Comparison of ENCODE assay signal across 22 mouse cellular contexts in genomic region chr8:82959980-82960610, GRCm38 (mm10).
DNase-seq lines count a peak whose midpoint lies in the region; ATAC-seq and TF ChIP-seq lines count a peak whose summit lies in the region.
"Had no signal": no experiment of that assay in that cellular context is flagged by ENCODE, and none has a peak within 500 bp of the region (broad histone marks: within the 10 kb centered on the region; RNA-seq: fewer than 3 reads in every experiment).

No protein-coding gene starts in this region.

- WGBS in heart, embryonic 10.5 days = 88% methylated on average over 2 of the region's 2 CpGs
- WGBS in intestine, embryonic 16.5 days = 72% methylated on average over 2 of the region's 2 CpGs
- 81% methylated on average over 2 of the region's 2 CpGs for WGBS in liver, embryonic 11.5 days
- WGBS in lung, postnatal 0 days = 82% methylated on average over 2 of the region's 2 CpGs

- no peaks in the 10 kb centered on the region for H3K36me3 ChIP-seq in heart, embryonic 10.5 days
- no peaks in the 10 kb centered on the region for H3K36me3 ChIP-seq in intestine, embryonic 16.5 days (ENCODE audit: control insufficient read depth, insufficient read depth, low read length)
- no peaks in the 10 kb centered on the region for H3K36me3 ChIP-seq in liver, embryonic 11.5 days (ENCODE audit: control insufficient read depth, insufficient read depth, low read length)
- H3K36me3 ChIP-seq in lung, postnatal 0 days (ENCODE audit: insufficient read depth, low read length) = no peaks in the 10 kb centered on the region
- H3K36me3 ChIP-seq: embryonic facial prominence, embryonic 15.5 days; forebrain, embryonic 10.5 days; G1E; heart, embryonic 13.5 days; hindbrain, embryonic 15.5 days had no signal

- no peaks in the 10 kb centered on the region for H3K27me3 ChIP-seq in heart, embryonic 10.5 days (ENCODE audit: insufficient read depth, poor library complexity, severe bottlenecking)
- H3K27me3 ChIP-seq in intestine, embryonic 16.5 days (replicated peaks; ENCODE audit: control insufficient read depth, insufficient read depth, low read length) = no peaks in the 10 kb centered on the region
- no peaks in the 10 kb centered on the region for H3K27me3 ChIP-seq in liver, embryonic 11.5 days (replicated peaks; ENCODE audit: control insufficient read depth, insufficient read depth, low read length)
- no peaks in the 10 kb centered on the region for H3K27me3 ChIP-seq in lung, postnatal 0 days (replicated peaks; ENCODE audit: insufficient read depth, low read length)
- H3K27me3 ChIP-seq: embryonic facial prominence, embryonic 15.5 days; heart, embryonic 13.5 days; hindbrain, embryonic 15.5 days had no signal

- H3K4me1 ChIP-seq in heart, embryonic 10.5 days = no peaks in the 10 kb centered on the region
- peaks cover 4% of the 10 kb centered on the region; the same call in 1 of the 2 replicates for H3K4me1 ChIP-seq in intestine, embryonic 16.5 days (ENCODE audit: control insufficient read depth, insufficient read depth, low read length)
- H3K4me1 ChIP-seq in liver, embryonic 11.5 days (replicated peaks; ENCODE audit: control insufficient read depth, insufficient read depth, low read length) = no peaks in the 10 kb centered on the region
- no peaks in the 10 kb centered on the region for H3K4me1 ChIP-seq in lung, postnatal 0 days (ENCODE audit: insufficient read depth, low read depth, low read length)
- H3K4me1 ChIP-seq: embryonic facial prominence, embryonic 15.5 days had no signal

- H3K4me2 ChIP-seq in intestine, embryonic 16.5 days (ENCODE audit: low read depth, low read length) = no peak overlapping the region
- no peak overlapping the region for H3K4me2 ChIP-seq in liver, embryonic 11.5 days
- no peak overlapping the region for H3K4me2 ChIP-seq in lung, postnatal 0 days (replicated peaks; ENCODE audit: low read depth, low read length)
- H3K4me2 ChIP-seq: embryonic facial prominence, embryonic 15.5 days; heart, embryonic 13.5 days; hindbrain, embryonic 15.5 days had no signal

- H3K9ac ChIP-seq in intestine, embryonic 16.5 days (ENCODE audit: low read depth, low read length) = no peak overlapping the region
- H3K9ac ChIP-seq in liver, embryonic 11.5 days (ENCODE audit: low read depth, low read length) = no peak overlapping the region
- H3K9ac ChIP-seq in lung, postnatal 0 days (replicated peaks; ENCODE audit: low read depth) = no peak overlapping the region
- H3K9ac ChIP-seq: embryonic facial prominence, embryonic 15.5 days; heart, embryonic 13.5 days; hindbrain, embryonic 15.5 days had no signal

- no peak overlapping the region for H3K27ac ChIP-seq in heart, embryonic 10.5 days
- no peak overlapping the region for H3K27ac ChIP-seq in intestine, embryonic 16.5 days (ENCODE audit: low read length)
- no peak overlapping the region for H3K27ac ChIP-seq in liver, embryonic 11.5 days (ENCODE audit: low read depth, low read length)
- no peak overlapping the region for H3K27ac ChIP-seq in lung, postnatal 0 days (ENCODE audit: low read length)
- H3K27ac ChIP-seq: embryonic facial prominence, embryonic 15.5 days; forebrain, embryonic 10.5 days; heart, embryonic 13.5 days; hindbrain, embryonic 15.5 days had no signal

- peak; percentile 85 for ATAC-seq in intestine, embryonic 16.5 days
- ATAC-seq in liver, embryonic 11.5 days (replicated peaks; ENCODE audit: low FRiP score) = no peak
- no peak for ATAC-seq in lung, postnatal 0 days
- ATAC-seq: activated CD4-positive, CD25-positive, alpha-beta regulatory T cell, adult 4 months; CD4-positive, CD25-positive, alpha-beta regulatory T cell, adult 4 months; forebrain, embryonic 14.5 days had no signal

- TF ChIP-seq EP300 in lung, postnatal 0 days (IDR thresholded peaks at IDR 0.05) = no peak

- no peaks in the 10 kb centered on the region for H3K9me3 ChIP-seq in heart, embryonic 10.5 days
- H3K9me3 ChIP-seq in intestine, embryonic 16.5 days (ENCODE audit: control insufficient read depth, low read length) = no peaks in the 10 kb centered on the region
- no peaks in the 10 kb centered on the region for H3K9me3 ChIP-seq in liver, embryonic 11.5 days (ENCODE audit: control insufficient read depth, low read length)
- H3K9me3 ChIP-seq in lung, postnatal 0 days (ENCODE audit: low read length) = no peaks in the 10 kb centered on the region
- H3K9me3 ChIP-seq: embryonic facial prominence, embryonic 15.5 days; forebrain, embryonic 10.5 days; G1E; heart, embryonic 13.5 days; hindbrain, embryonic 15.5 days had no signal

- TF ChIP-seq CTCF in lung, postnatal 0 days (IDR thresholded peaks at IDR 0.05) = no peak

- peak; percentile 80 for DNase-seq in heart, adult 11 months
- no peak for DNase-seq in heart, embryonic 10.5 days (ENCODE audit: low spot score)
- DNase-seq in NIH3T3 (ENCODE audit: low read depth) = peak; percentile 60
- no peak for DNase-seq in liver, embryonic 11.5 days (ENCODE audit: low spot score)
- DNase-seq in lung, postnatal 0 days (ENCODE audit: low spot score) = no peak
- DNase-seq in adrenal gland, postnatal 14 days = no peak
- DNase-seq: adrenal gland, postnatal 25 days; cerebellum, adult 18-20 months; cerebellum, postnatal 10 days; embryo, embryonic 11 days; gastrocnemius, postnatal 10 days; heart, postnatal 36 days had no signal

- no peak overlapping the region for H3K4me3 ChIP-seq in heart, embryonic 10.5 days
- no peak overlapping the region for H3K4me3 ChIP-seq in intestine, embryonic 16.5 days (ENCODE audit: low read length)
- no peak overlapping the region for H3K4me3 ChIP-seq in liver, embryonic 11.5 days (ENCODE audit: low read depth, low read length)
- H3K4me3 ChIP-seq in lung, postnatal 0 days (ENCODE audit: low read depth, low read length) = no peak overlapping the region
- H3K4me3 ChIP-seq: embryonic facial prominence, embryonic 15.5 days; erythroblast, embryonic 14.5 days; forebrain, embryonic 10.5 days; heart, embryonic 13.5 days; hindbrain, embryonic 15.5 days had no signal

Comparison
In these comparisons a context has a peak if more than half of its experiments do, and no peak if none do; other contexts are left out.
1. DNase-seq: peak in heart, adult 11 months (single experiment) and NIH3T3 (single experiment); none in heart, embryonic 10.5 days (single experiment), liver, embryonic 11.5 days (single experiment), lung, postnatal 0 days (single experiment) and adrenal gland, postnatal 14 days (single experiment).